Mouse (Mus musculus): ENCODE measurements around the gene Ccdc43. TPM values are rescaled to one million over a fixed set of nuclear protein-coding genes. Genes with fewer than 3 reads are reported as not detected.

Gene Ccdc43
- total RNA-seq, 2 experiments from 2014 or later = 24.0 to 30.1 TPM

DNA sequence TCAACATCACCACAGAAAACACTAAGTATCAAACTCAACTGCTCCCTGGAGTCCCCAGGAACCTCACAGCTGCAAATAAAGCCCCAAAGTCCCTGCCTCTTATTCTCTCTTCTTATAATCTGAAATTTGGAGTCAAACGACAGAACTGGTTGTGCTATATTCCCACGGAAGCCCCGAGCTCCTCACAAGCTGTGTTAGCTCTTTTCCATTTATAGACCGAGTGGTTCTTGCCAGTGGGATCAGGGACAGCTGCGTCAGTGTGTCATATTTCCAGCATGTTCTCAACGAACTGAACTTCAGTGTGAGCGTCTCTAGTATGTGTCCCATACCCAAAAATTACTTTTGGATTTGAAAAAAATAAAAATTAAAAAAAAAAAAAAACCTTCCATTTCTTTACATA, 2.3 kb downstream of the Ccdc43 start:
- peak; percentile 39 to 55 for DNase-seq (ENCODE audit: low spot score in 2 of 2)
- intact Hi-C loops (cut with DNase I) = no loop called here

DNA sequence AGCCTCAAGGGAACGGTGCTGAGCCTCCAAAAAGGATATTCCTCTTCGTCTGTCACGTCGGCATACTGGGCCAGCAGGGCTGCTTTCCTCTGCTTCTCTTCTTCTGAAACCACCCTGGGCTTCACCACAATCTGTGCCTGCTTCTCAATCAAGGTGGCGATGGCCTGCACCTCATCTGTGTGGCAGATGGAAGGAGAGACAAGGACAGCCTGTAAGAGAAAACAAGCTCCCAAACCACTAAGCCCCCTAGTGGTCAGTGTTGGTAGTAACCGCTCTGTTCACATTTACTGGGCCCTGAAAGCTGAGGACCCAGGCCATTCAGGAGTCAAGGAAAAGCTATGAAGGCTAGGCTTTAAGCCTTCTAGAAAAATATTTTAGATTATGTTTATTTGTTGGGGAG, 7.4 kb downstream of the Ccdc43 start:
- intact Hi-C loops (cut with DNase I) = no loop called here

DNA sequence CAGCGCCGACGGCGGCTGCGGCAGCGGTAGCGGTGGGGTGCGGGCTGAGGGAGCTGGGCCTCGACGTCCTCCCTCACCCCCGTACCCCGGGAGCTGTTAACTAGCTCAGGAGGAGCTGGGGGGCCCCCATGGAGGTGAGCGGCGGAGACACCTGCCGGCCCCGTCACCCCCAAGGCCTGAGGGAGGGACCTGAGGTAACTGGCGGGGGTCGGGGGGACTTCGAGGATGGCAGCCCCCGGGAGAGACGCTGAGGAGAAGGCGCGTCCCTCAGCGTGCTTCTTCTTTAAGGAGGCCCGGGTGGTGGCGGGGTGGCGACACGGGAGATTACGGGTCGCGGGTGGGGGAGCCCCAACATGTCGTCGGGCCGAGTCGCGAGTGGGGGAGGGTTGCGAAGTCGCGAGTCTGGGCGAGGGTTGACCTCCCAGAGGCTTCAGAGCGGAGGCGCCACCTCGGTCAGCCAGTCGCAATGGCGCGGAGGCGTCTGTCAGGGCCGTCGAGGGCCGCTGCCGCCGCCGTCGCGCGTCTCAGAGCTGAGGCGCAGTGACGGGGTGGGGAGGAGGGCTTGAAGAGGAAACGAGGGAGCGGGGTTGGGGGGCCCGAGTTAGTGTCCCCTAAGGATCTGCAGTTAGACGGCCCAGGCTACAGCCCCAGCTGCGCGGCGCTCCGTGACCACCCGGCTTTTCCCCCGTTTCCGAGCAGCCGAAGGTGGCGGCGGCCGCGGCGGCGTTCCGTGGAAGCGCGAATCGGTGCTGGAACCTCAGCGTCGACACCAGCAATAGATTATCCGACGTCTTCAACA, 31.7 kb downstream of the Ccdc43 start:
- intact Hi-C loops (cut with DNase I) = no loop called here
- DNase-seq (ENCODE audit: low spot score in 2 of 2) = no peak

More for the DNA sequence above, 7.4 kb downstream of the Ccdc43 start:
- peak; percentile 79 to 80 for DNase-seq (ENCODE audit: low spot score in 2 of 2)

DNA sequence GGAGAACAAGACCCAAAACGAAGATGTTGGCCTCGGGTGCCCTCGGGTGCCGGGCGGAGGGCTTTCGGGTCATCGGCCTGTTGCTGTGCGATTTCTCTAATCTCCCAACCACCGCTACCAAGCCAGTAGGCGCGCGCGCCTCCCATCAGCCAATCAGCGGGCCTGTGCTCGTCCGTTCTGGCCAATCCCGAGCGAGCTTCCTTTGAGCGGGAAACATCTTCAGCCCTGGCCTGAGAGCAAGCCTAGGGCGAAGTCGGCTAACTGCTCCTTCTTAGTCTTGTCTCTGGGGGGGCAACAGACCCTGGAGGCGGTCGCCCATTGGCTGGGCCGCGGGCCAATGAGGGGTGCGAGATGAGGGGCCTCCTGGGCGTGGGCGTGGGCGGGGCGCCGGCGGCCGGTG, 32.4 kb downstream of the Ccdc43 start:
- DNase-seq (ENCODE audit: low spot score in 2 of 2) = no peak
- intact Hi-C loops (cut with DNase I) = no loop called here

DNA sequence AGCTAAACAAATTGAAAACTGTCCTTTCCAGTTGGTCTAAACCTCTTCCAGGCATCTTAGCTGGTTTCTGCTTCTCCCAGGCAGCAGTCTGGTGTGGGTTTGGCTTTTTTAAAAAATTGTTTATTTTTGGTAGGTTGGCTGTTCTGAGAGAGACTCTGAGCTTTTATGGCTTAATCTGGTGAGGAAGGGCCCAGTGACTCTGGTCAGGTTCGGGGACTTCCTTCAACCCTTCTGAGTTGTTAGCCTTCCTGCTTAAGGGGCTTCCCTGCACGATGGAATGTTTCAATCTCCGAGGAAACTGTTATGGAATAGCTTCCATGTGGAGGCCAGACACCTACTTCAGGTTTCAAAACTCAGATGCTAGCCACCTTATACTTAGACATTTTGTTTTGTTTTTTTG, 34.2 kb downstream of the Ccdc43 start, which contains the start of gene Meioc:
Meioc (plus strand) TSS at position 301 of the 400 bp plus-strand sequence.
- no peak for DNase-seq (ENCODE audit: low spot score in 2 of 2)
- intact Hi-C loops (cut with DNase I) = no loop called here

DNA sequence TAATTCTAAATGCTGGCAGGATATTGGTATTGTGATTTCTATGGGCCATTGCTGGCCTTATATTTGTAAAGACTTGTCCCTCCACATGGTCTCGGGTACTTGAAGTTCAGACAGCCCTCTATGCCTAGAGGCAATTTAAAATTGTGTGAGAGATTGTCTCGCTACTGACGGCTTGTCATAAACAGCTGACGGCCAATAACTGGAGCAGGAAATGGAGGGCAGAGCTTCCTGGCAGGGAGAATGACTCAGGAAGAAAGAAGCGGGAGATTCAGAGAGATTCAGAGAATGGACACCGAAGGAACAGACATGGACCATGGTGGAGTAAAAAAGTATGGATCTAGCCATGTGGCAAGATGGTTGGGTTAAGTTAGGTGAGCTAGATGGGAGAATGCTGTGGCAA, 40.7 kb downstream of the Ccdc43 start:
- DNase-seq (ENCODE audit: low spot score in 2 of 2) = no peak
- intact Hi-C loops (cut with DNase I) = no loop called here

DNA sequence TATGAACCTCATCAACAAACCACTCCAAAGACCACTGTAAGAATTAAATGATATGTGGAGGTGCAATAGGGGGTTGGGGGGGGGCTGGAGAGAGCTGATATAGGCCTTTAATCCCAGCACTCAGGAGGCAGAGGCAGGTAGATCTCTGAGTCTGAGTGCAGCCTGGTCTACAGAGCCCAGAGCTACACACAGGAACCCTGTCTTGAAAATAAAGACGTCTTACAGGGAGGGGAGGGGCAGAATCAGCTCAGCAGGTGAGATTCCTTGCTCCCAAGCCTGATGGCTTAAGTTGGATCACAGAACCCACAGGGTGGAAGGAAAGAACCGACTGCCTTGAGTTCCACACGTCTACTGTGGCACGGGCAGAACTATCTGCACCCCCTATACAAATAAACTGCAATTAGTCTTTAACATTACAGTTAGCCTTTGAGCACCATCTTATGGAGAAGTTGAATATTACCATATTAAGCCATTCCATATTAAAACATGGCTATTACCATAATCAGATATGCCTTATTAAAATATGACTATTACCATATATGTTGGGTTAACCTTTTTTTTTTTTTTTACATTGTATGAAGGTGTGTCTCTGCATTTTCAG, 41.2 kb downstream of the Ccdc43 start:
- DNase-seq (ENCODE audit: low spot score in 2 of 2) = peak in 1 of 2 experiments; percentile 22
- intact Hi-C loops (cut with DNase I) = no loop called here

DNA sequence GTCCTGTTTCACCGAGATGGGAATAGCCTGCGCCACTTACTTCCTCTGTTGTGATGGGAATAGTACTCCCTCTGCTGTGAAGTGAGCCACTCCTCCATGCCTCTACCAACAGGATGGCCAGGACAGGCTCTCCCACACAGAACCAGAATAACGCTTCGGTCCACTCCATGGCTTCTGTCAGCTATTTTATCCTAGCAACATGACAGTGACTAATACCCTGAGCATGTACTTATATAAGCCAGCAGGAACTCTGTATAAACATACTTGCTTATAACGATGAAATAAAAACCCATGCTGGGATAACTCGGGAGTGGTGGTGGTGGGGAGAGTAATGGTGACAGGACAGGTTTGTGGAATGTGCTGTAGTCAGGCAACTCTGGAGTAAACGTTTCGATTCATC, 41.7 kb downstream of the Ccdc43 start:
- peak; percentile 19 to 55 for DNase-seq (ENCODE audit: low spot score in 2 of 2)
- intact Hi-C loops (cut with DNase I) = no loop called here

DNA sequence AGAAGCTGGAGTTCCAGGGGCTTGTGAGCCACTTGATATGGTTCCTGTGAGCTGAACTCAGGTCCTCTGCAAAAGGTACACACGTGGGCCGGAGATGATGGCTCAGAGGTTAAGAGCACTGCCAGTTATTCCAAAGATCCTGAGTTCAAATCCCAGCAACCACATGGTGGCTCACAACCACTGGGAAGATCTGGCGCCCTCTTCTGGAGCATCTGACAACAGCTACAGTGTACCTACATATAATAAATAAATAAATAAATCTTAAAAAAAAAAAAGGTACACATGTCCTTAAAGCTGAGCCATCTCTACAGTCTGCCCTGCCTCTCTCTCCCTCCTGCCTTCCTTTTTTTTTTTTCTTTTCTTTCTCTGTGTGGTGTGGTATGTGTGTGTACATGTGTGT, 44.7 kb downstream of the Ccdc43 start:
- intact Hi-C loops (cut with DNase I) = loop anchor here (5.0 kb wide), 2 partner anchors 166 to 206 kb away; partner anchors contain the start of gene Fam171a2
- DNase-seq (ENCODE audit: low spot score in 2 of 2) = no peak

DNA sequence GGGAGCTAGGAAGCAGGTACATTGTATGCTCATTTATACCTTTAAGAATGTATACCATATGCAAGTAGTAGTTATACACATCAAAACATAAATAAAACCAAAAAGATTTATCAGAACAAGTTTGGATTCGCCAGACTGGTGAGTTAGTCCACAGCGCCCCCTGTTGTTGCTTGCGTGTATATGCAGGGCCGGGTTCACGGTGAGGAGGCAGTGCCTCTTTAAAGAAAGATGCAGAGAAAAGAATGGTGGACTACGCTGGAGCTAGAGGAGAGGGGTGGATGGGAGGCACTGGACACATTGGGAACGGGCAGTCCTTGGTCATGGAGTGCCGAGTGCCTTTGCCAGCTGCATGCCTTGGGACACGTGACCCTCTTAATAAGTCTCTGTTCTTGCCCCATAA, 46.2 kb downstream of the Ccdc43 start:
- DNase-seq (ENCODE audit: low spot score in 2 of 2) = peak; percentile 67 to 83
- intact Hi-C loops (cut with DNase I) = loop anchor here (2.0 to 5.0 kb wide), 3 partner anchors 79 to 204 kb away; partner anchors contain the start of gene Fam171a2

DNA sequence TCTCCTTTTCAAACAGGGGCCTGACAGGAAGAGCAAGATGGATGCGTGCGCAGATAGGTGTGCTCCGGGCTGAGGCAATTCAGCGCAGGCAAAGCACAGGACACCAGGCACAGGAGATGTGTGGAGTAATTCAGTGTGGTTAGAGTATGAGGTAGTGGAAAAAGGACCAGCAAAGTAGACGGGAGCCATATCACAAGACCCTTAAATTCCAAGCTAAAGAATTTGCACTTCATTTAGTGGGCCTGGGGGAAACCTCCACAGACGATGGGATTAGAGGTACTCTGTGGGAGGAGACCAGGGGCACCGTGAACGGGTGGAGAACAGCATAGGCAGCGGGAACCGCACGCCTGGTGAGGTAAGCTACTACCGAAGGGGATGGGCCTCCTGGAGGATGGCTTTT, 49.7 kb downstream of the Ccdc43 start:
- intact Hi-C loops (cut with DNase I) = no loop called here
- DNase-seq (ENCODE audit: low spot score in 2 of 2) = no peak

DNA sequence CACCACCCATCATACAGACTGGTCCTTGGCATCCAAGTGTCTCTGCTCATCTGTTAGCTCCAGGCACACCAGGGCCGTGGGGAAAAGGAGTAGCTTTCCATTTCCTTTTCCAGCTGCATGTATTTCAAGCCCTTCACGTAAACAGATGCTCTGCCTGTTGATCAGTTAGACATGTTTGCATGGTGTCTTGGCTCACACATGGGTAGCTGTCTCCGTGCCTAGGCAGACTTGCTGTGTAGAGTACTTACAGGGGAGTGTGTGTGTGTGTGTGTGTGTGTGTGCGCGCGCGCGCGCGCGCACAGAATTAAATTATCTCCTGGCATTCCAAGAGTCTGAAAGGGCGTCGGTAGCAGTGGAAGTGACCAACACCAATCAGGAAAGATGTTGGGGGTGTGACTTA, 51.4 kb downstream of the Ccdc43 start:
- intact Hi-C loops (cut with DNase I) = no loop called here
- DNase-seq (ENCODE audit: low spot score in 2 of 2) = no peak

DNA sequence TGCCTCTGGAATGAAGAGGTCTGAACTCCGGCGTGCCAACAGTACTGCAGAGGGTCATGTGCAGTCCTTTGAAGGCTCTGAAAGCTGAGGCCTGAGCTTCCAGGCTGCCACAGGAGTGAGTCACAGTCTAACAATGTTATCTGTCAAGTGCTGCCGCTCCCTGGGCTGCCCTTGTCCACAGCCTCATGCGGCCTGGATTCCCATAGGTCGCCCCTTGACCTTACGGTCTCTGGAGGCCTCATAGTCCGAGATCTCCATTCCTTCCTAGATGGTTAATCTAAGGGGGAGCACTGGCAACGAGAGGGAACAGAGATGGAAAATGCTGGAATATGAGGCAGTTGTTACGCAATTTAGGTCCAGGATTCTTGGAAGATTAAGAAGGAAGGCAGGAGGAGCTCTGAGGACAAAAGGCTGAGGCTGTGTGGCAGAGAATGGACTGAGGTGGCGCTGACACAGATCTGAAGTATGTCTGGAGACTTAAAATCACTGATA, 53.6 kb downstream of the Ccdc43 start:
- intact Hi-C loops (cut with DNase I) = loop anchor here (5.0 kb wide), 1 partner anchor 37 kb away; no protein-coding TSS in a partner anchor
- DNase-seq (ENCODE audit: low spot score in 2 of 2) = no peak

DNA sequence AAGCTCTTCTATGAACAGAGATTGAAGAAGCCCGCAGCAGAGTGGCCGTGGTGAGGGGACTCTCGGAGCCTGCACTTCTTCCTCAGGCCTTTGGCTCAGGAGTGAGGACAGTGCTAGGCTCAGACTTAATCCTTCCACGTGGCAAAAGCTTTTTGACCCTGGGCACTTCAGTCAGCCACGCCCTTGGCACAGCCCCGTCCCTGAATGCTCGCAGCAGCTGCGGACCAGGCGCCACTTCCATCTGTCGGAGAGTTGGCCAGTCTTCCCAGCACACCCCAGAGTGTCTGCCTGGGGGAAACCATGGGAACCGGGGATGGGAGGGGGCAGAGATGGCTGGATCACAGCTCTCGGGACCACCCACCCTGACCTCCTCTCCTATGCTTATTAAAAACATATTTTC, 60.7 kb downstream of the Ccdc43 start:
- intact Hi-C loops (cut with DNase I) = no loop called here
- no peak for DNase-seq (ENCODE audit: low spot score in 2 of 2)

Small RNA genes lying within 50 kb of the gene (microRNA-seq; reads per million reads assigned to microRNA genes)
- 0 reads per million in 2 experiments for gene Gm22920

Other genes starting within 250 kb of the Ccdc43 start
- 1 to 10 TPM; 2.0 to 3.6 TPM for gene Itga2b, start 227.7 kb downstream of the Ccdc43 start, total RNA-seq (2021)
- gene Gpatch8, start 141.4 kb downstream of the Ccdc43 start, total RNA-seq (2021) = 10 to 100 TPM; 52.1 to 62.1 TPM
- gene Gm11627, start 118.3 kb downstream of the Ccdc43 start, total RNA-seq (2021) = 1 to 10 TPM; 3.5 to 9.8 TPM
- gene Fzd2, start 93.4 kb downstream of the Ccdc43 start, total RNA-seq (2021) = 10 to 100 TPM; 10.6 to 11.1 TPM
- gene Meioc, start 34.1 kb downstream of the Ccdc43 start, total RNA-seq (2021) = not detected
- gene Adam11, start 63.7 kb upstream of the Ccdc43 start, total RNA-seq (2021) = 100 to 1,000 TPM; 117 to 129 TPM
- gene Gjc1, start 121.9 kb upstream of the Ccdc43 start, total RNA-seq (2021) = 10 to 100 TPM; 12.9 to 13.0 TPM
- gene Higd1b, start 138.1 kb upstream of the Ccdc43 start, total RNA-seq (2021) = 1 to 10 TPM; 8.2 to 9.3 TPM
- gene Eftud2, start 183.2 kb upstream of the Ccdc43 start, total RNA-seq (2021) = 100 to 1,000 TPM; 111 to 113 TPM
- gene Ccdc103, start 183.4 kb upstream of the Ccdc43 start, total RNA-seq (2021) = 1 to 10 TPM; 2.0 to 2.1 TPM
- gene Fam187a, start 187.4 kb upstream of the Ccdc43 start, total RNA-seq (2021) = under 1 TPM; 0.22 to 0.36 TPM
- 100 to 1,000 TPM in 1 of 2 experiments, 10 to 100 TPM in 1; 96.5 to 141 TPM for gene Gfap, start 203.1 kb upstream of the Ccdc43 start, total RNA-seq (2021)
- under 1 TPM; 0.57 to 0.93 TPM for gene Kif18b, start 227.3 kb upstream of the Ccdc43 start, total RNA-seq (2021)
- 10 to 100 TPM; 20.7 to 25.2 TPM for gene C1ql1, start 248.9 kb upstream of the Ccdc43 start, total RNA-seq (2021)